Mouse (Mus musculus) intestine, embryonic 14.5 days (tissue): ENCODE data around the gene Snrpd2. TPM values are rescaled to one million over a fixed set of nuclear protein-coding genes. Genes with fewer than 3 reads are reported as not detected.
A peak's percentile ranks its signal among the peaks of the same experiment; 100 is the strongest.

ENCODE experiments used
- ATAC-seq: fragments of 200-750 bp; cut with Nextera tagmentation; replicated peaks from 2 replicates; pipeline ENCODE4 v1.8.0; 2017; ENCODE audit warnings: low read depth, moderate number of reproducible peaks, moderate TSS enrichment, moderate library complexity; ENCODE audit not compliant: low FRiP score, low TSS enrichment
- DNase-seq: peaks from one replicate; pipeline ENCODE4 v3.0.0-alpha.2; 2018; ENCODE audit warnings: low spot score
- H3K27ac ChIP-seq: fragments of 300-500 bp; sonication (generic); 2 replicates; pipeline ENCODE4 v1.5.1; 2014; ENCODE audit warnings: low read depth, mild to moderate bottlenecking, control low read depth
- H3K27me3 ChIP-seq: fragments of 300-500 bp; sonication (generic); replicated peaks from 2 replicates; pipeline ENCODE4 v1.6.1; 2014; ENCODE audit warnings: low read length, control low read depth; ENCODE audit not compliant: control insufficient read depth, insufficient read depth
- H3K36me3 ChIP-seq: fragments of 300-500 bp; sonication (generic); 2 replicates; pipeline ENCODE4 v1.6.1; 2014; ENCODE audit warnings: low read length, control low read depth; ENCODE audit not compliant: control insufficient read depth, insufficient read depth
- H3K4me1 ChIP-seq: fragments of 300-500 bp; sonication (generic); replicated peaks from 2 replicates; pipeline ENCODE4 v1.6.1; 2014; ENCODE audit warnings: low read length, control low read depth, mixed read lengths; ENCODE audit not compliant: control insufficient read depth, insufficient read depth
- H3K4me2 ChIP-seq: fragments of 300-500 bp; sonication (generic); 2 replicates; pipeline ENCODE4 v1.6.1; 2014; ENCODE audit warnings: low read length
- H3K4me3 ChIP-seq: fragments of 300-500 bp; sonication (generic); 2 replicates; pipeline ENCODE4 v1.5.1; 2014; ENCODE audit warnings: low read depth, low read length, control low read depth, mixed read lengths
- H3K9ac ChIP-seq: fragments of 300-500 bp; sonication (generic); 2 replicates; pipeline ENCODE4 v1.6.1; 2014; ENCODE audit warnings: mild to moderate bottlenecking, low read length
- H3K9me3 ChIP-seq: fragments of 300-500 bp; sonication (generic); 2 replicates; pipeline ENCODE4 v1.6.1; 2016; ENCODE audit warnings: low read length, control low read depth; ENCODE audit not compliant: control insufficient read depth
- WGBS: fragments of 180-500 bp; shearing (Covaris S2); extraction: QIAGEN DNeasy Blood & Tissue Kit; methylation state at CpG from one replicate; pipeline ENCODE4 v1.1.7; 2014; 5-methylcytosine and 5-hydroxymethylcytosine counted together
- polyA plus RNA-seq: library from polyadenylated mRNA; unstranded; fragments of >200 nt; fragmentation: Nextera tagmentation; extraction: Ambion mirVana; gene quantifications from 2 replicates; pipeline ENCODE4 v1.2.1, GENCODE M21; 2014

Snrpd2 gene
- polyA plus RNA-seq, 1 experiment from 2014 or later, result 167 TPM

GRCm38 (mm10) chr7:19155825-19156475, 6.4 kb downstream of the Snrpd2 start:
- 45% methylated on average over 13 of the region's 13 CpGs for WGBS
- Histone ChIP-seq H3K36me3 (peaks cover 30% of the 10 kb centered on the region), H3K27me3 (peaks cover 12% of the 10 kb centered on the region), H3K9me3 (no peaks in the 10 kb centered on the region), H3K27ac (no peak overlapping the region), H3K4me1 (peaks cover 17% of the 10 kb centered on the region), H3K4me2 (no peak overlapping the region), H3K4me3 (no peak overlapping the region), H3K9ac (no peak overlapping the region)
- DNase-seq (no peak), ATAC-seq (no peak)

GRCm38 (mm10) chr7:19157160-19157800, 7.8 kb downstream of the Snrpd2 start:
- 5% methylated on average over 30 of the region's 30 CpGs for WGBS
- peak; percentile 98 for DNase-seq
- no peak overlapping the region for H3K4me3 ChIP-seq

GRCm38 (mm10) chr7:19158601-19159000, 9.1 kb downstream of the Snrpd2 start:
- WGBS, result 58% methylated on average over 11 of the region's 11 CpGs

More at GRCm38 (mm10) chr7:19157160-19157800, 7.8 kb downstream of the Snrpd2 start:
- ATAC-seq, result peak; percentile 61
- H3K27ac ChIP-seq, result no peak overlapping the region
- no peak overlapping the region for H3K9ac ChIP-seq
- no peaks in the 10 kb centered on the region for H3K9me3 ChIP-seq
- H3K4me2 ChIP-seq, result peak overlapping the region; percentile 26; the same call in 1 of the 2 replicates
- peaks cover 17% of the 10 kb centered on the region for H3K4me1 ChIP-seq
- peaks cover 23% of the 10 kb centered on the region for H3K36me3 ChIP-seq
- H3K27me3 ChIP-seq, result peaks cover 12% of the 10 kb centered on the region

GRCm38 (mm10) chr7:19159411-19159810, 9.9 kb downstream of the Snrpd2 start:
- 11% methylated on average over 18 of the region's 18 CpGs for WGBS

More at GRCm38 (mm10) chr7:19158601-19159000, 9.1 kb downstream of the Snrpd2 start:
- Histone ChIP-seq H3K4me2 (no peak overlapping the region), H3K27ac (no peak overlapping the region), H3K9ac (no peak overlapping the region), H3K27me3 (peaks cover 12% of the 10 kb centered on the region), H3K4me3 (no peak overlapping the region), H3K9me3 (no peaks in the 10 kb centered on the region), H3K36me3 (peaks cover 11% of the 10 kb centered on the region), H3K4me1 (peaks cover 17% of the 10 kb centered on the region)
- no peak for ATAC-seq
- no peak for DNase-seq

GRCm38 (mm10) chr7:19160115-19160514, 10.6 kb downstream of the Snrpd2 start:
- WGBS, result 3% methylated on average over 20 of the region's 20 CpGs
- Histone ChIP-seq H3K4me2 (peak overlapping the region; percentile 68), H3K4me1 (peaks cover 27% of the 10 kb centered on the region), H3K9ac (peak overlapping the region; percentile 18; the same call in 1 of the 2 replicates), H3K27me3 (peaks cover 19% of the 10 kb centered on the region), H3K36me3 (peaks cover 5% of the 10 kb centered on the region; the same call in 1 of the 2 replicates), H3K27ac (no peak overlapping the region), H3K4me3 (peak overlapping the region; percentile 31), H3K9me3 (no peaks in the 10 kb centered on the region)
- ATAC-seq (peak; percentile 54), DNase-seq (peak; percentile 86)

More at GRCm38 (mm10) chr7:19159411-19159810, 9.9 kb downstream of the Snrpd2 start:
- Histone ChIP-seq H3K4me3 (peak overlapping the region; percentile 31), H3K27me3 (peaks cover 12% of the 10 kb centered on the region), H3K9ac (no peak overlapping the region), H3K36me3 (peaks cover 6% of the 10 kb centered on the region; the same call in 1 of the 2 replicates), H3K27ac (no peak overlapping the region), H3K4me1 (peaks cover 20% of the 10 kb centered on the region), H3K4me2 (peak overlapping the region; percentile 68), H3K9me3 (no peaks in the 10 kb centered on the region)
- ATAC-seq (no peak), DNase-seq (no peak)

GRCm38 (mm10) chr7:19162928-19163327, 13.4 kb downstream of the Snrpd2 start:
- 80% methylated on average over 7 of the region's 7 CpGs for WGBS
- no peak for ATAC-seq

GRCm38 (mm10) chr7:19163752-19164151, 14.2 kb downstream of the Snrpd2 start:
- DNase-seq (no peak), ATAC-seq (peak; percentile 22; the same call in 1 of the 2 replicates)
- WGBS, result 19% methylated on average over 12 of the region's 12 CpGs
- Histone ChIP-seq H3K36me3 (no peaks in the 10 kb centered on the region), H3K4me2 (peak overlapping the region; percentile 11), H3K4me1 (peaks cover 22% of the 10 kb centered on the region), H3K9me3 (no peaks in the 10 kb centered on the region), H3K27ac (no peak overlapping the region), H3K27me3 (peaks cover 21% of the 10 kb centered on the region), H3K9ac (no peak overlapping the region), H3K4me3 (no peak overlapping the region)

More at GRCm38 (mm10) chr7:19162928-19163327, 13.4 kb downstream of the Snrpd2 start:
- no peak for DNase-seq
- Histone ChIP-seq H3K9ac (no peak overlapping the region), H3K27me3 (peaks cover 21% of the 10 kb centered on the region), H3K9me3 (no peaks in the 10 kb centered on the region), H3K36me3 (no peaks in the 10 kb centered on the region), H3K27ac (no peak overlapping the region), H3K4me3 (no peak overlapping the region), H3K4me2 (no peak overlapping the region), H3K4me1 (peaks cover 22% of the 10 kb centered on the region)

GRCm38 (mm10) chr7:19164189-19164588, 14.7 kb downstream of the Snrpd2 start:
- no peak for DNase-seq
- peak overlapping the region; percentile 33 for H3K4me2 ChIP-seq
- H3K9me3 ChIP-seq, result no peaks in the 10 kb centered on the region
- ATAC-seq, result peak; percentile 58
- 1% methylated on average over 6 of the region's 6 CpGs for WGBS
- H3K4me1 ChIP-seq, result peaks cover 22% of the 10 kb centered on the region
- no peak overlapping the region for H3K27ac ChIP-seq
- no peak overlapping the region for H3K9ac ChIP-seq
- no peak overlapping the region for H3K4me3 ChIP-seq
- peaks cover 18% of the 10 kb centered on the region for H3K27me3 ChIP-seq
- H3K36me3 ChIP-seq, result no peaks in the 10 kb centered on the region
